Mouse (Mus musculus): ENCODE measurements around the gene Trim39. TPM values are rescaled to one million over a fixed set of nuclear protein-coding genes. Genes with fewer than 3 reads are reported as not detected.
"Not testable (repeated sequence)": the region's sequence is repeated elsewhere in the genome, so short reads cannot be mapped to it uniquely, and the experiment has no call there.

Gene Trim39
- total RNA-seq (2015; ENCODE audit: low replicate concordance) (25.6 and 29.9 TPM in 2 replicates), total RNA-seq (2017; ENCODE audit: low replicate concordance) (37.4 and 40.9 TPM in 2 replicates)

- ATAC-seq (replicated peaks; ENCODE audit: low FRiP score, poor library complexity, severe bottlenecking) = peak; percentile 79
Observed at GRCm38 (mm10) chr17:36271586-36272256, at the start of gene Trim39. Gene Trim39 (minus strand): TSS chr17:36272247.

- no peak for ATAC-seq (replicated peaks; ENCODE audit: low FRiP score, poor library complexity, severe bottlenecking)
Observed at GRCm38 (mm10) chr17:36315689-36316253, 43.7 kb upstream of the Trim39 start.

GRCm38 (mm10) chr17:36315041-36315688, 43.1 kb upstream of the Trim39 start:
- peak; percentile 25 for ATAC-seq (replicated peaks; ENCODE audit: low FRiP score, poor library complexity, severe bottlenecking)

- ATAC-seq (replicated peaks; ENCODE audit: low FRiP score, poor library complexity, severe bottlenecking) = no peak
Observed at GRCm38 (mm10) chr17:36314511-36314910, 42.5 kb upstream of the Trim39 start.

- ATAC-seq (replicated peaks; ENCODE audit: low FRiP score, poor library complexity, severe bottlenecking) = no peak
Observed at GRCm38 (mm10) chr17:36309293-36309692, 37.2 kb upstream of the Trim39 start.

GRCm38 (mm10) chr17:36308855-36309254, 36.8 kb upstream of the Trim39 start:
- not testable (repeated sequence) for ATAC-seq (replicated peaks; ENCODE audit: low FRiP score, poor library complexity, severe bottlenecking)

- ATAC-seq (replicated peaks; ENCODE audit: low FRiP score, poor library complexity, severe bottlenecking) = no peak
Observed at GRCm38 (mm10) chr17:36286390-36286789, 14.3 kb upstream of the Trim39 start, which contains the start of gene H2-M10.2. Gene H2-M10.2 (minus strand): TSS chr17:36286490.

GRCm38 (mm10) chr17:36281521-36282245, 9.6 kb upstream of the Trim39 start:
- no peak for ATAC-seq (replicated peaks; ENCODE audit: low FRiP score, poor library complexity, severe bottlenecking)

- no peak for ATAC-seq (replicated peaks; ENCODE audit: low FRiP score, poor library complexity, severe bottlenecking)
Observed at GRCm38 (mm10) chr17:36274776-36275175, 2.7 kb upstream of the Trim39 start.

GRCm38 (mm10) chr17:36273796-36274195, 1.7 kb upstream of the Trim39 start:
- no peak for ATAC-seq (replicated peaks; ENCODE audit: low FRiP score, poor library complexity, severe bottlenecking)

GRCm38 (mm10) chr17:36272643-36273366, 758 bp upstream of the Trim39 start:
- ATAC-seq (replicated peaks; ENCODE audit: low FRiP score, poor library complexity, severe bottlenecking) = no peak

GRCm38 (mm10) chr17:36270956-36271585, 976 bp downstream of the Trim39 start:
- ATAC-seq (replicated peaks; ENCODE audit: low FRiP score, poor library complexity, severe bottlenecking) = peak; percentile 88

GRCm38 (mm10) chr17:36265834-36266233, 6.2 kb downstream of the Trim39 start:
- ATAC-seq (replicated peaks; ENCODE audit: low FRiP score, poor library complexity, severe bottlenecking) = no peak

GRCm38 (mm10) chr17:36264273-36264925, 7.6 kb downstream of the Trim39 start:
- ATAC-seq (replicated peaks; ENCODE audit: low FRiP score, poor library complexity, severe bottlenecking) = no peak

- no peak for ATAC-seq (replicated peaks; ENCODE audit: low FRiP score, poor library complexity, severe bottlenecking)
Observed at GRCm38 (mm10) chr17:36261511-36262166, 10.4 kb downstream of the Trim39 start.

GRCm38 (mm10) chr17:36257969-36258368, 14.1 kb downstream of the Trim39 start, which contains the start of gene Rpp21:
Gene Rpp21 (minus strand): TSS chr17:36258069.
- no peak for ATAC-seq (replicated peaks; ENCODE audit: low FRiP score, poor library complexity, severe bottlenecking)

GRCm38 (mm10) chr17:36257241-36257947, 14.7 kb downstream of the Trim39 start:
- peak; percentile 93 for ATAC-seq (replicated peaks; ENCODE audit: low FRiP score, poor library complexity, severe bottlenecking)

Measured in erythroid progenitor cell, adult 5-6 weeks (primary cell).